Mouse (Mus musculus) CH12F3 (cell line): ENCODE results near the gene Pim3.

Source experiments
- in situ Hi-C: fragments of 300-500 bp; cut with MboI; formaldehyde crosslinking; loops from 2 replicates; pipeline ENCODE4 v1.14.3; 2020; ENCODE audit warnings: low sequenced_read_pairs

Pim3 gene

DNA sequence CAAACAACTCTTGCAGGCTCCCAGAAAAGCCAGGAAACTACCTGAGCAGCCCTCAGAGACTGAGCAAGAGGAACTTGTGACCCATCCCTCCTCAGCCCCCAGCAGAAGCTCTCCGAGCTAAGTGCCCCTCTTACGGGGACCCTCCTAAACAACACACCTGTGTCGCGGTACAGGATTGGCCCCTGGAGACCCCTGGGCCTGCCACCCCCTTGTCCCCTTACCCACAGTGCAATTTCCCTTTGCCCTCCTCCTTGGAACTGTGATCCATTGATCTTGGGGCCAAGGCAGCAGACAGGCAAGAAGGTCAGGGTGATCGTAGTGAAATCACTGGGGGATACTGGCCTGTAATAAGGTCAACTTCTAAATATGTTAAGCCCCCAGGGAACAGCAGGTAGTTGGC lies 25.4 kb upstream of the Pim3 start:
- in situ Hi-C loops = no loop called here

DNA sequence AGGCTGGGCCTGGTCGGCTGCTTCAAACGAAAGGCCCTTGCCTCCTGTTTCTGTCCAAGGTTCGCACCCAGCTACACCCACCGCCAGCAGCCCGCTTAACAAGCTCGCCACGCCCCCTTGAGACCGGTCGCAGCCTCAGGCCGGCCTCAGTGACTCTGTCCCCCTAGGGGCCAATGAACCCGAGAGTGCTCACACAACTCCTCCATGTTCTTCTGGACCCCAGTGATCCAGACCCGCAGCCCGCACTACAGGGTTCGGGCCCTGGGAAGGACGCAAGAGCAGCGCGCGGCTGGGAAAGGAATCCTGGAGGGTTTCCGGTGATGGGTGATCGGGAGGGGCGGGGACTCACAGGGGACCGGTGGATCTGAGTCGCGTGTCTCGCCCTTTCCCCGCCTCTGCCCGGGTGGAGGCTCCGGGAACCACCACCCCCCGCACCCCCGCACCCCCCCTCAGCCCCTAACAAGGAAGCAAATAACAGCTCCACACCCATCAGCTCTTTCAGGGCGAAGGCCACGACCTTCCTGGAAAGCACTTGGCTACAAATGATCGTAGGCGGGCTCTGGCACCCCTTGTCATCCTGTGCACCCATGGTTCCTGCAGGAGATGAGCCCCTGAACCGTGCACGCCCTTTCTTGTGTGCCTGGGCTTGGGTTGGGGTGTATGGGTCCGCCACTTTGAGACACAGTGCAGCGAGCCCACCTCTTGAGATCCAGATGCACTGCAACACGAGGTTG lies 24.6 kb upstream of the Pim3 start:
- in situ Hi-C loops = no loop called here

DNA sequence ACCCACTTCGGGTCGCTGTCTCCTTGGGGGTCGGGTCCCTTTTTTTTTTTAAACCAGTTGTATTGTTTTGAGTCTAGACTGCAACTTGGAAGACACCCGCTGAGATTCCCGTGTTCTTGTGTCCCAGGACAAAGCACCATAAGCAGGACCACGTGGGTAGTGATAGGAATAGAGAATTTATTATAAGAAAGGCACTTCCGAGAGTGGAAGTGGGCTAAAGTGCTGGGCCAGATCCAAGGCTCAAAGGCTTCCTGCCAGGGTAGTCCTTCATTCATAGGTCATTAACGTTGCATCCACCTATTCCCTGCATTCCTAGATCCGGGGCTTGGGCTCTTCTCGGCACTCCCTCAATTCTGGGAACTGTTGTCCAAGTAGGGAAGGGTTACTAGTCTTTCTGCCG lies 24.0 kb upstream of the Pim3 start:
- in situ Hi-C loops = no loop called here

DNA sequence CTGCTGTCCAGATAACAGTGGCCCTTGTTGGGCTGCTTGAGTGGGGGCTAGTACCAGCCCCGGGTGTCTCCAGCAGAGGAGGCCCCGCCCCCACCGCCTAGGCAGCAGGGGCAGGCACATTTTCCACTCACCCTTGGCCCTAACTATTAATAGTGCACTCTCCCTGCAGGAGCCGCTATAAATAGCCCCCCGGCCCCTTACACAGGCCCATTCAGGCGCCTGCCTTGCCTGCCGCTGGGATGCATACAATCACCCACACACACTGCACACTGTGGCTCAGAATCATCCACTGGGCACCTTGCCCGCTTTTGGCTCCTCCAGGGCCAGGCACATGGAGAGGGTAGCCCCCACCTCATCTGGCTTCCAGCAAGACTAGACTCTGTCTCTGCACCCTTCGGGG lies 22.7 kb upstream of the Pim3 start:
- in situ Hi-C loops = no loop called here

DNA sequence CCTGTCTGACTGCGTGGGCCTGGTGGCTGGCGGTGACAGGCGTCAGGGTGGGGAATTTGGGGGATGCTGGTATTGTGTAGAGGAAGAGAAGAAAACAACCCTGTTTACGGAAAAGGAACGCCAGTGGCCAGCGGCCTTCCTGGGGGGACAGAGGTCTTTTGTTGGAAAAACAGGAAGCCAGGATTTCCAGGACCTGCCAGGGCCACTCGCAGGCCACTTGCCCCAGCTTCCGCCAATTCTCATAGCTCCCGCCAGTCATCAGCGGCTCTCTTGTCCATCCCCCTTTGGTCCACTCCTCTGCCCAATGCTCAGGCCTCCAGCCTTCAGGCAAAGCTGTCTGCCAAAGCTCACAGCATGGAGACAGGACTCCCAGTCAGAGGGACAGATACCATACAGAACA lies 21.9 kb upstream of the Pim3 start:
- in situ Hi-C loops = no loop called here

DNA sequence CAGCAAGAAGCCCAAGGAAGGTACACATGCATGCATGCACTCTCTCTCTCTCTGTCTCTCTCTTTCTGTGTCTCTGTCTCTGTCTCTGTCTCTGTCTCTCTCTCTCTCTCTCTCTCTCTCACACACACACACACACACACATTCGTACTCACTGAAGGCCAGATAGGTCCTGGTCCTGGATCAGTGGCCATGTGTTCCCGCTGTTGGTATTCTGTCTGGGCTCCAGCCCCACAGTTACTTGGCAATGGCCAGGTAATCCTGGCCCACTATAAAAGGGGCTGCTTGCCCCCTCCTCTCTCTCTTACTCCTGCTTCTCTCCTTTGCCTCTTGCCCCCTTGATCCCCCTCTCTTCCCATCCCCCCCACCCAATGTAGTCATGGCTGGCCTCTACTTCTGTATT lies 20.8 kb upstream of the Pim3 start:
- in situ Hi-C loops = no loop called here

DNA sequence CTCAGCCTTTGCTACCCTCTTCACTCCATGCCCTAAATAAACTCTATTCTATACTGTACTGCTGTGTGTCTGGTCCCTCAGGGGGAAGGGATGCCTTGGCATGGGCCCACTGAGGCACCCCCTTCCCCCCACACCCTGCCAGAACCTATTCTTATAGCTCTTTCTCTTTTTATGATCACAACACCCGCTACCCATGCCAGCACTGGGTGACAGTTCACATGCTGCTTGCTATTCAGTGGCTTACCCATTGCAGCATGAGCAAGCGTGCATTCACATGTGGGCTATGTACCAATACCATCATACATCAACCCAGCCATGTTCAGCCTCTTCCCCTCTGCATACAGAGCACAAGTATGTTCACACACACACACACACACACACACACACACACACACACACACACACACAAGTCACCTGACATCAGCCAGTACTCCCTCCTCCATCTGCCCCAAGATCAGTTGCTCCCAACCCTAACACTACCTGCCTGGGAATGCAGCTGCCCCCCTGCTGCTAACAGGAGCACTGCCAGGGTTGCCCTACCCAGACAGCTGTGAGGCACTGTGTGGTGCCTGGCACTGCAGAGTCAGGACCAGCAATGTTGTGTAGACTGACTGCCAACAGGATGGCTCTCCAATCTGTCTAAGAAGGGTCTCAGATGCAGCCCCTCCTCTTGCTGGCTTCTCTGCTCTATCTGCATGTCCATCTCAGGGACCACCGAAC lies 20.2 kb upstream of the Pim3 start:
- in situ Hi-C loops = no loop called here

DNA sequence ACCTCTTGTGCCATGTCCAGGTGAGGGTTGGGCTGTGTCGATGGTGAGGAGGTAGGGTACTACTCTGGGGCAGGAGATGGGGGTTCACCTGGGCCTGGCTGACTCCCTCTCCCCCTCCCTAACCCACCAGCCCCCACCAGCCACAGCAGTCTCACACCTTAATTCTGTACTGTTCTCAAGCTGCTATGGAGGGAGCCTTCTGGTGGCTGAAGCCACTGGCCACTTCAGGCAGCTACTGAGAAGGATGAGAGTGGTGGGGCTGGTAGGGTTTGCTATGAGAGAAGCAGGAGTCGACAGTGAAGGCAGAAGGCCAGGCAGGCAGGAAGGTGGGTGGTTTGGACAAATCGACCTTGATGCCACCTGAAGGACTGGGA lies 19.7 kb upstream of the Pim3 start:
- in situ Hi-C loops = no loop called here

DNA sequence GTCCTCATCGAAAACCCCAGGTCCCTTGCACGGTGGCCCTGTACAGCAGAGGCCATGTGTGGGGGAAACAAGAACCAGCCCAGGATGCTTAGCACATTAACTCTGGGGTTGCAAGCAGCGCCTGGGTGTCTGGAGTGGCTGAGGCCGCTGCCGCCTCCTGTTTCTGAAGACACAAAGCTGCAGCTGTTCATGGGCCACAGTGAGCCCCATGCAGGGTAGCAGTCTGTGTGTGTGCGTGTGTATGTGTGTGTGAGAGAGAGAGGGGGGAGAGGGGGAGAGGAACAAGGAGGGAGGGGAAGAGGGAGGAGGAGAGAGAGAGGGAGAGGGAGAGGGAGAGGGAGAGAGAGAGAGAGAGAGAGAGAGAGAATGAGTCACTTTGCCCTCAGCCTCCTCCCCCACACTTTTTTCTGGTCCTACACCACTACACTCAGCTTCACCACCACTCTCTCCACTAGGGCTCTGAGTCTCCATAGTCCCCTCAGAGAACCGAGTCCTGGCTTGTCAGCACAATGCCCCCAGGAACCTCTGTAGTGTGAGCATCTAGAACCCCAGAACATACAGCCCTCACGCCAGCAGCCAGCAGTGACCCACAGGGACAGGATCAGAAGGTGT lies 18.4 kb upstream of the Pim3 start:
- in situ Hi-C loops = no loop called here

DNA sequence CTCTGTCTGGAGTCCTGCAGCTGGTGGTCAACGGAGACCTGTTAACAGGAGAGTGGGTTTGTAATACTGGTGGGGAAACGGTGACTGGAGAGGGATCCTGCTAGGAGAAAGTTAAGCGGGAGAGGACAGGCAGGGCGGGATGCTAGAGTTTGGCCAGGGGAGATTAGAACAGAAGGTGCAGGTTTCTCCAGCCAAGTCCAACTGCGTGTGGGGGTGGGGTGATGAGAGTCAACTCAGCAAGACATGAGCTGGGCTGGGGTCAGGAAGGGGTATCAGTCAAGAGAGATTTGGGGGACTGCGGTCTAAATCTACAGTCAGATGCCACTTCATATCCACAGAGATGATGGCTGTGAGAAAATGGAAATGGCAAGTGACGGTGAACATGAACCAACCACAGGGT lies 17.0 kb upstream of the Pim3 start:
- in situ Hi-C loops = no loop called here

DNA sequence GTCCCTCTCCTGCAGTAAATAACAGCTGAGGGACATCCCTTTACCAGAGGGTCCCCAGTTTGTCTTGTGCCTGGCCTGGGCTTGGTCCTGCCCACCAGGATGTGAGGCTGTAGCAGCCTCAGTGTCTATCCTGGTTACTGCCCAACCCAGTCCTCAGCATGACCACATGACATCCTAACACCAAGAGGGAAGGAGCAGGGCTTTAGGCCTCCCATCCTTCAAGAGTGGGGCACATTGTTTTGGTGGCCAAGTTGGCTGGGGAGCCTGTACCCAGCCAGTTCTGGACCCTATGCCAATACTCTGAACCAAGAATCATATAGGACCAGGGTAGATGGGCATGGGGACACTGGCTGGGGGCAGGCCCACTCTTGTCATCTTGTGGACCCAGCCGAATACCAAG lies 13.3 kb upstream of the Pim3 start:
- in situ Hi-C loops = no loop called here

DNA sequence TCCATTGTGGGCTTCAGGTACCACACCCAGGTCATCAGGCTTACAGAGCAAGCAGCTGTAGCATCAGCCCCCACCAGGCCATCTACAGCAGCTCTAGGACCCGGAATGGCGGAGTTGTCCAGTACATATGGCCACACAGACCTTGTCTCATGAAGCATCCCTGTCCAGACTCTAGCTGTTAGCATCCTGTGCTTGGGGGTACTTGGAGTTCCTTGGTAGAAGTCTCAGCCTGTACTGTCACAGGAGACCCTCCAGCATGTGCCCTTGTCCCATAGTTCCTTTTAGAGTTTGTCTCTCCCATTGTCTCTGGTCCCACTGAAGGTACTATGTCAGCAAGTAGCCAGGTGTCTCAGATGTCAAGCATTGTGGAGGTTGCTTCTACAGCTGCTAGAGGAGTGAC lies 12.4 kb upstream of the Pim3 start:
- in situ Hi-C loops = no loop called here

DNA sequence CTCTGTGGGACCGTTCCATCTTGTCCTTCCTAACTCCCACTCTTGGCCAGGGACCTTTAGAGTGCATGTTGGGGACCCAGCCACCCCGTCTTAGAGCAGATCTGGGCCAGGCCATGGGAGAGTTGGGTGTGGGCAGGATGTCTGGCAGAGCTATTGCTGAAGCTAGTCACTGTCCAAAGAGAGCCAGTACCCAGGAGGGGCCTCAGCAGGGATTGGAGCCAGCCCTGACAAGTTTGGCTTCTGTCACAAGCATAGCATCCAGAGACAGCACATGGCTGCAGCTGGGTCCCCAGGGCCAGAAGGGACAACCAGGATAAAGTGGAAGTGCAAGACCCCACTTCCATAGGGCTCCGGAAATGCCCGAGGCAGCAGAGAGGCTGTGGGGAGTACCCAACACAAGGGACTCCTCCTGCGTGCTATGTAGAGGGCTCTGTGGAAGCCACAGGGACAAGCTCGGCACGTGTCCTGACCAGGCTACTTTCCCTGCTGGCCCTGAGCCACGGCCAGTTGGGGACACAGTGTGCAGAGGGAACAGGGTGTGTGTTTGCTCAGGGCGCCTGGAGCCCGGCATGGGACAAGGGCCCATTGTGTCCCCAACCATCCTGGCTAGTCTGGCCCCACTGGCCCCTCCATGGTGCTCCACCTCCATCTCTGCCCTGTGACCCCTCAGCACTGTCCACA lies 11.7 kb upstream of the Pim3 start:
- in situ Hi-C loops = no loop called here

DNA sequence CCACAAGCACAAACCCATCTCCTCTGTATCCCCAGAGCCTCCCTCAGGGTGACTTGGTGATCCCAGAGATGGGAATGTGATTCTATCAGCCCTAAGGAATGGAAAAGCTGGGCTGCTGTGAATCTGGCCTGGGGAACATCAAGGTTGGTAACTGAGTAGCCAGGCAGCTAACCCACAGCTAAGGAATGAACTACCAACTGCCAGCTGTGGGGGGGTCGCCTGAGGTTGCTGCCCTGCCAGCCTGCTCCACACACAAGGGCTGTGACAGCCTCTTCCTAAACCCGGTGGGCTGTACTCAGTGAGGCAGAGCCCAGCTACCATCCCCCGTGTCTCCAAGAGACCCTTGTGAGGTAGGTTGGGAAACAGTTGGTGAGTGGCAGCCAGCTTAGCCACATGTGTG lies 10.9 kb upstream of the Pim3 start:
- in situ Hi-C loops = no loop called here

DNA sequence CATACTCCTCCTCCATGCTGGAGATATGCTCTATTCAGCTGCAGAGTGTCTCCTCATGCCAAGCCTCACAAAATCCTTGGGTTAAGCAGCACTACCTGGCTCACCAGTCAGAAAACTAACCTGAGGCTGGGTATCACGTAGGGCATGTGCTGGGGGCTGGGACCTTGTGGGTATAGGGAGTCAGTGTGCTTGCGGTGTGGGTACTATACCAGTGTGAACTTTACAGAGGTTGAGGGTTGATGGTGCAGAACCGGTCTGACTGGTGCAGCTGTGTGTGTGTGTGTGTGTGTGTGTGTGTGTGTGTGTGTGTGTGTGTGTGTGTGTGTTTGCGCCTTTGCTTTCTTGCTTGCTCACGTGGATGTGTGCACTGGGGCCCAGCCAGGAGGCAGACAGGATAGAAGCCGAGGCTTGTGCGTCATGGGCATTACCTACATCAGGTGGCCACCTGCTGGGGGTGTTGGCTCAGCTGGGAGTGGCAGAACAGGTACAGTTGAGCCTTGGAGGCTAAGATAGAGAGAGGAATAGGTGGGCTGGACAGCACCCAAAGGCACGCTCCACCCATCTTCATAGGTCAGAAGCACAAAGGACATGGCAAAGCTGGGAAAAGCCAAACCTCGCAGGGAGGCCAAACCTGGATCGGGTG lies 10.4 kb upstream of the Pim3 start:
- in situ Hi-C loops = no loop called here

DNA sequence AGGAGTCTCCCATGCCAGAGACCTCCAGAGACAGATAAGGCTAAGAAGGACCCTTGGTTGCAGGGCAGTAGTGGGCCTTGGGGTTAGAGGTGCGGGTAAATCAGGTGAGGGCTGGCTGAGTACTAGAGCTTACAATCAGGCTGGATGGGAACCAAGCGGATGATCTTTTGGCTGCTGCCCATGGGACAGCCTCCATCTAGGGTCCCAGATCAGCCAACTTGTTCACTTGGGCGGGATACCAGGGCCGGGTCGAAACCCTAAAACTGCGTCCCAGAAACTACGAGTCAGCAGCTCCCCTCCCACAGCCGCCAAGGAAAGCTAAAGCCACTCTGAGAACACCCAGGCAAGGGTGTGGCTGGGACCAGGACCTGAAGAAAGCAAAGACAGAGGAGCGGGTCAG lies 8.9 kb upstream of the Pim3 start:
- in situ Hi-C loops = no loop called here

DNA sequence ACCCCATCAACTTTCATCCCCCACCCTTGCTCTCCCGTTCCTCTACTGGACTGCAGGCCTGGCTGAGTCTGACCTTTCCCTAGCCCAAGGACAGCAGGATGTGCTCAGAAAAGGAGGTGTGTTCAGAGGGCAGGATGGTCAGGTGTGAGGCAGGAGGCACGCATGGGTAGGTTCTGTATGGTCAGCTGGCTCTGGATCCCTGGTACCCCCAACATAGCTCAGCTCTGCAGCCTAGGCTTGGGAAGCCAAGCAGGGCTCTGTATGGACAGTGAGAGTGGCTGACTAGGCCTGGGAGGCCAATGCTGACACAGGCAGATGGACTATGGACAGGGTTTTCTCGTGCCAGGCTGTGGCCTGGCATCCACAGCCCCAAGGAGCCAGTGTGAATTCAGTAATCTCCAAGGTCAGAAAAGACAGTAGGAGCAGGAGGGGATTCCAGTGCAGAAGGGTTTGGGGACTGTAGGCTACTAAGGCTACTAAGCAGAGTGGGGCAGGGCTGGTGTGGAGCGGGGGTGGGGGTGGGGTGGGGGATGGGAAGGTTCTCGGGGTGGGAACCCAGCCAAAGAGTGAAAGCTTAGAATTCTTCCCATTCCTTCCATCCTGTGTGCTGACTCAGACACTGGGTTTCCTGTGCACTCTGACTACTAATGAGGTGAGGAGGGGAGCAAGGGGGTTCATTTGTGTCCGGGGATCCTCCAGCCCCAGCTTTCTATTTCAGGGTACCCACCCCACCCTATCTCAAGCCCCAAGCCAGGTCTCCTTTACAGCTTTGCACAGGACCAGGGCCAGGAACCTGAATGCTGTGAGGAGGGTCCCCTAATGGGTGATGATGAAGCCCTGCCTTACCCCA lies 7.6 kb upstream of the Pim3 start:
- in situ Hi-C loops = no loop called here

DNA sequence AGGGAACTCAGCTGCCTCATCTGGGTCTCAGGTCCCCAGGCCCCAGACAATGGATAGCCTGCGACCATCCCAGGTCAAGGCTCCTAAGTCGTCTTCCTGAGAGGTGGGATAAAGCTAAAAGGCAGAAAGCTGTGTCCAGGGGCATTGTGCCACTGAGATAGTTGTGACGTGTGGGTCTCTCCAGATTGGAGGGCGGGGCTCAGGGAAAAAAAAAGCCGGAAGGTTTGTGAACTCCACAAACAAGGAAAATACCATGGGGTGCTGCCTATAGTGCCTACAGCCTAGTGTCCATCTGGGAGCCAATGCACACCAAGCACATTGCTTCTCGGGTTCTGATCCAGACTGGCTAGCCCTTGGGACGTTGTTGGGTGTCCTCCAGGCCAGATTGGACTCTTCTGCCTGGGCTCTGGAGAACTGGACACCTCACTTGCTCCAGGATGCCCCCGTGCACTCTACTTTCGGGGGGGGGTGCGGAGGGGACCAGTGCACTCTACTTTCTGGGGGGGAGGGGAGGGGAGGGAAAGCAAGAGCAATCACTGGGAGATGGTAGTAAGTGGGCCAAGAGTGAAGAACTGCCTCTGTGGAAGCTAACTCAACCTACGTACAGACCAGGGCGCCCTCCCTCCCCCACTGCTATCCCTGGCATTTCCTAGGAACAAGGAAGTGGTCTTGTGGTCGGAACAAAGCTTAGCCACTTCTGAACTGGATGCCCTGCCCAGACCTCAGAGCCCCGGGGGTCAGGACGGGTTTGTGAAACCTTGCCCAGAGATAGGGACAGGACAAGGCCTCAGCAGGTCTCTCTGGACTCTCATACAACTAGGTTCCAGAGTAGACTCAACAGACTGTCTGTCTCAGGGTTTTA lies 6.8 kb upstream of the Pim3 start:
- in situ Hi-C loops = no loop called here

DNA sequence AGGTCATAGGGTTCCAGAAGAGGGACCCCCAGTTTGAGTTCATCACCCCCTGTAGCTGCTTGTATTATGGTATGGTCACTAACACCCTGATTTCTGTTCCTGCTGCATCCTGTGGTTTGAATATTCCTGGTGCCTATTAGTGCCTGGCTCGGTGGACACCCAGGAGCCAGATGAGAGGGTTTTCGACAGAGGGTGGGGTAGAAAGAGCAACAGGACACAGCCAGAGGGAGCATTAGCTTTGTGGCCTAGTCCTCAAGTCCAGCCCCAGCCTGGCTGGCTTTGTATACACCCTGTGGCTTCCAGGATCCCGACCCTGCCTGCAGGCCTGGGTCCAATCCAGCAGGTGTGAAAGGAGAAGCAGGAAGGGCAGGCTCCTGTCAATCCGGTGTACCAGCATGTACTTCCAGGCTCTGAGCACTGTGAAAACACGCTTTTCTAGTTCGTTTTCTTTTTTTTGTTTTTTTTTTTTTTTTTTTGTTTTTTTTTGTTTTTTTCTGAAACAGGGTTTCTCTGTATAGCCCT lies 6.0 kb upstream of the Pim3 start:
- in situ Hi-C loops = no loop called here
